Mouse (Mus musculus): ENCODE data around the gene Adap2.
"Not testable (repeated sequence)": the region's sequence is repeated elsewhere in the genome, so short reads cannot be mapped to it uniquely, and the experiment has no call there.

Adap2 gene

DNA sequence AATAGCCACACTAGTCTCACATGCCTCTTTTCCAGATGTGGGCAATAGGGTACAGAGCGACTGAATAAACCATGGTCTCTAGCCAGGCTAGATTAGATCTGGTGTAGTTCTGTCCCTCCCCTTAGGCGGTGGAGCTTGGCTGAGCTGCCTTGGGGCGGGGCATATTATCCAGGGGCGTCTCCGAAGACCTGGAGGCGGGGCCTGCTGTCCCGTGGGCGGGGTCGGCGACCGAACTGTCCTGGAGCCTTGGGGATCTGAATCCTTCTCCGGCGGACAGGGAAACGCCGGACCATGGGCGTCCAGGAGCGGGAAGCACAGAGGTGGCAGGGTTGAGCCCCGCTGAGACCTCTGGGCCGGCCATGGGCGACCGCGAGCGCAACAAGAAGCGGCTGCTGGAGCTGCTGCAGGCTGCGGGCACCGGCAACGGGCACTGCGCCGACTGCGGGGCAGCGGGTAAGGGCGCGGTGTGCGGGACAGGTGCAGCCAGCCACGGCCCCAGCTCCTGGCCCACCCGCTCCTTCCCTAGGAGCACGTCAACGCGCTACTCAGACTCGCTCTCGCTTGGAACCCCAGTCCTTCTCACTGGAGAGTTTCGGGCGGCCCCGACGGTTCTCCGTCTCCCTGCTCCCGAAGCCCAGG is at the start of gene Adap2:
Adap2 (plus strand) TSS at position 249 of the 639 bp plus-strand sequence.
- peak; percentile 94 to 96 for DNase-seq

DNA sequence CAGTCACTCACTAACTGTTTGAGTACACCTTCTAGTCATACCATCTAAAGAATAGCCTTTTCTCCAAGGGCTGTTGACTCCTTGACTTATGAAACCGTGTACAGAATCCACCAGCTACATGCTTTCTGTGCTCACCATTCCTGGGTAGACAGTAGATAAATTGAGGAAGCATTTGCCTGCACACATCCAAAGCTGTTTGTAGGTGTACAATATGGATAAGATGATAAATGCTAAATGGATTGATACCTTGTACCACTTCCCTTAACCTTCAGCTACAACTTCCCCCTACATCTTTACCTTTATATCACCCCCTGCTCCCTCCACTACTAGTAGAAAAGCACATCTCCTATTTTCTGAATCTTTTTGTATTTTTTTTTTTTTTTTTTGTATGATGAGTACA is 49.5 kb upstream of the Adap2 start:
- DNase-seq: no peak

DNA sequence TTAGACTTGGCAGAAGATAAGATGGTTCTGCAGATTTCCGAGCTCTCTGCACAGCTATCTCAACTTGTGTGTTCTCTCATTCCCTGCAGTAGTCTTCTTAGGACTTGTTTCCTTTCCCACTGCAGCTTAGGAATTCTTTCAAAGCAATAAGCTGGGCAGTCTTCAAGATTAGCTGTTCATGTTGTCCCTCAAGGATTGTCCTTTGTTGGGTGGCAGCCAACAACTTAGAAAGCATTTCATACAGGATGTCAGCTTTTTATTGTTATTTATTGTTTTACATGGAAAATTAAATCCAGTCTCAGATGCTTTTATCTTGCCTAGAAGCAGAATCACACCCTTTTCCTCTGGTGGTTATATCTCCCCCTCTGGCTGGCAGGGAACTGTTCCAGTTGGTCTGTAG is 37.5 kb upstream of the Adap2 start:
- DNase-seq: peak; percentile 11 to 31

DNA sequence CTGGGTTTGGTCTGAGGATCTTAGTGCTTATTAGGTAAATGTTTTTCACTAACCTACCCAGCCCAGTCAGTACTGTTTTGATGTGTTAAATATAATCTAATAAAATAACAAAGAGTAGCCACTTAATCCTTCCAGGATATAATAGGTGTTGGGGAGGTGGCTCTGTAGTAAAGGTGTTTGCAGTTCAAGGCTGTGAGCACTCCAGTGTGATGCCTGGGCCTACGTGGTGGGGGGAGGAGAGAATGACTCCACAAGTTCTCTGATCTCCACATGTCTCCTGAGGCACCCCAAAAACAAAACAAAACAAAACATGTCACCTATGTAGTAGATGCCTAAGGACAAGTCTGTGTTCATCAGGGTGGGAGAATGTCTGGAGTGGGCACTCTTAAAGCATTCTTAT is 21.9 kb upstream of the Adap2 start:
- no peak for DNase-seq

DNA sequence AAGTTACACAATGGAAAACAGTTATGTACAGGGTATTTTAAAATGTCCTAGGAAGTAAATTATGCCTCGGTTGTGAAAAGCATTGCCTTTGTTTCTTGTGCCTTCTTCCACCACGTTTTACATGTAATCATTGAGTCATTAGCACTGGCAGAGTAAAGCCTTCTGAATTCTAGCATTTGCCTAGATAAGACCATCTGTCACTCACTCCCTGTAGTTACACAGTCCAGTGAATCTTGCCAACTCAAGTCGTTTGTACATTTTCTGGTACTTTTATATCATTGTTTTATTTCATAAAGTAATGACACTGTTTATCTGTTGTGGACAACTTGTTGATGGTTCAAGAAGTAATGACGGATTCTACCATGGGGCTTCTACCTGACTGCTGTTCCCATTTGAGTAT is 19.2 kb upstream of the Adap2 start:
- DNase-seq: no peak

DNA sequence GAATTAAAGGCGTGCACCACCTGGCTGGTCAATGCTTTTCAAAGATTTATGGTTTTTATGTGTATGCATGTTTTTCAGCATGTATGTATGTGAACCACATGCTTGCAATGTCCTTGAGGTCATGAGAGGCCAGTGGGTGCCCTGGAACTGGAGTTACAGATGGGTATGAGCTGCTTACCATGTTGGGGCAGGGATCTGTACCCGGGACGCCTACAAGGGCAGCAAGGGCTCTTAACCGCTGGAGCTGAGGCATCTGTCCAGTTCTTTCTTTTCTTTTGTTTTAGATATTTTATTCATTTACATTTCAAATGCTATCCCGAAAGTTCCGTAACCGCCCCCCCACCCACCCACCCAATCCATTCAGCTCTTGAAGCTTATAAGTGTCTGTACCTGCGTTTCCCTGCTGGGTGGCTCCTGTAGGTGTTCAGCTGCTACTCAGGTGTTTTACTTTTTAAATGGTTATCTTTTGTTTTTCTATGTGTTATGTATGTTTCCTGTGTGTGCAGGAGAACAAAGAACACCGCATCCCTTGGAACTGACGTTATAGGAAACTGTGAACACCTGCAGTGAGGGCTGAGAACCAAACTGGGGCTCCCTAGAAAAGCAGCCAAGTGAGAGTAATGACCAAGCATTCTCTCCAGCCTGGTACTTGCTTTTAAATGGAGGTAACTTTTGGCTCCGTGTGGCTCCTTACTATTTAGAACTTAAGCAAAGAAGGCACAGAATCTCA is 17.8 kb upstream of the Adap2 start:
- no peak for DNase-seq

DNA sequence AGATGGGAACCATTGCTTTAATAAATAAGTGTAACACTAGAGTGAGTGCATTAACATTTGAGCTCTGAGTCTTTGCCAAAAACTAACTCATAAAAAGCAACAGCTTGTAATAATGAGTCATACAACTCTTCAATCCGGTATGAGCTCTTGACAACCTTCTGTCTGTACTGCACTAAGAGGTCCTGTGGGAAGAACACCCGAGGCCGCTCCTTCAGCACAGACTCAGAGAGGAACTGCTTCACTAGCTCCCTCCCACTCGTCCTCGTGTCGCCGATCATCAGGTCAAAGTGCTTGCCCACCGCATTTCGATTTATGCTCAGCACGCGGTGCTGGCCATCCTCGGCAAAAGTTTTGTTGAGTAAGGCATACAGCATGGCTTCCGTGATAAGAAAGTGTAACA is 17.1 kb upstream of the Adap2 start:
- DNase-seq: no peak

DNA sequence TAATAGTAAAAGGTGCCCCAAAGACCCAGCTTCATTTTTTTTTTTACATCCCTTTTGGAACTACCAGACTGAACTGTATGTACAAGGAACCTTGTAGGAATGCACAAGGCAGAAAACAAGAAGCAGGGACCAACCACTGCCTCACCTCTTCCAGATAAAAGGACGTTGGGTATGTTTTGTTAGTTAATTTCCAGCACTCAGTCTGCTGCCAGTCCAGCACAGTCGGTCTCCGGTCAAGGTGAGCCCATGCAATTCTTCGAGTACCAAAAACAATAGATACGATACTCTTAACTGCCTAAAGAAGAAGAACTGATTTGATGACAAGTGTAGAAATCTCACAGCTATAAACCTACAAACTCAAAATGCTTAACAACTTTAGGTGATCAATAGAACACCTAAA is 16.1 kb upstream of the Adap2 start:
- no peak for DNase-seq

DNA sequence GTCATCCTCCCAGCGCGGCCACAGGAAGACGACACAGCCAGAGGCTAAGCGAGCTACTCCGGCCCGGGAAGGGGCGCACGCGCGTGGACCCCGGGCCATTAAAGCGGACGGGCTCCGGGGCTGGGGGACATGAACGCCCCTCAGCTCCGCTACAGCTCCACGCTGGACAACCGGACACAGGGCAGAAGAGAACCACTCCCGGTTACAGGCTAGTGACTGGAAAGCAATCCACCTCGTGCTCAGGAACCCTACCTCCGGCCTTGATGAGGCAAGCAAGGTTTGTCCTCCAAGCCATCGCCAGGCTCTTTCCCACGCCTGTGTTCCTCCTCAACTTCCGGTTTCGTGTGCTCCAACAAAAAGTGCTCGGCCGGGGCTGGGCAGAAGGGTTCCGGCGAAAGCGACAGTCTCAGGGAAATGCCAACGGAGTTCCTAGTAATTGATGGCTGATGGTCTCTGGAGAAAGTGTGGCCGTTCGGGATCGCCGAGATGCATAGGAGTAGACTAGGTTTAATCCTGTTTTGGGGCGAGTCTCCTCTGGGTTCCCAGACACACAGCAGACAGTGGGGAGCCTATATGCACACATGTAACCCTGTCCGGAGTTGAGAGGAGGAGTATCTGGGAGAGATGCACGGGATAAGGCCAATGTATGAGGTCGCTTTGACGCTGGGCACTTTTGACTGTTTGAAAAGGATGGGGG is 11.9 kb upstream of the Adap2 start, which contains the start of gene Tefm:
Tefm (minus strand) TSS at position 351 of the 697 bp plus-strand sequence.
- peak; percentile 87 to 91 for DNase-seq

DNA sequence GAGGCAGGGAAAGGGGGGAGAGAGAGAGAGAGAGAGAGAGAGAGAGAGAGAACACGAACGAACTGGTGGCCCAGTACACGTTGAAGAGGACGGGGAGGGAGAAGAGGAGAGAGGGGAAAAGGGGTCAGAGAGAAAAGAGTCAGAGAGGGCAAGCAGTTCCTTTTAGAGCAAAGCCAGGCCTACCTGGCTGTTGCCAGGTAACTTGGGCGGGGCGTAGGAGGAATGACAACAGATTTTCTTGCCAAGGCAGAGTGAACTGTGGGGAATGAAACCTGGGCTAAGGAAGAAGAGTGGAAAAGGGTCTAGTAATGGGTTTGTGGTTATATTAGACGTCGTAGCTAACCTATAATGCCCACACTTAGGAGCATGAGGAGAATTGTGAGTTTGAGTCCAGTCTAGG is 11.0 kb upstream of the Adap2 start:
- no peak for DNase-seq

DNA sequence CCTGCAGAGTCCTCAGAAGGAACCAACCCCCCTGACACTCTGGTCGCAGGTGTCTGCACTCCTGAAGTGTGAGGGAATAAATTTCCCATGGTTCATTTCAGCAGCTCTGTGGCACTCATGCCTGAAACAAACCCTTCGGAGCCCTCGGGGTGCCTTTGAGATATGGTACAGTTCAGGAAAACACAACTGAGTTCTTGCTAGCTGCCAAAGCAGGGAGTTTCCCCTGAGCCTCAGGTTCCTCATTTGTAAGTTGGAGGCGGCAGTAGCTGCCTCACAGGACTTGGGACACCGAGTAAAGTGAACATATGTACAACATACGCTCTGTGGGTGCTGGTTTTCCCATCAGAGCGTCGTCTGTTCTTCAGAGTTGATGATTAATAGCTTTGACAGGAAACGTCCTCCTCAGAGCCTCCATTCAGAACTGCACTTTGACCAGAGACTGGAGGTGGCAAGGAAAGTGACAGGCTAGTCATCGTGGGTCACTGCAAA is 8.1 kb upstream of the Adap2 start:
- peak in 1 of 2 experiments; percentile 39 for DNase-seq

DNA sequence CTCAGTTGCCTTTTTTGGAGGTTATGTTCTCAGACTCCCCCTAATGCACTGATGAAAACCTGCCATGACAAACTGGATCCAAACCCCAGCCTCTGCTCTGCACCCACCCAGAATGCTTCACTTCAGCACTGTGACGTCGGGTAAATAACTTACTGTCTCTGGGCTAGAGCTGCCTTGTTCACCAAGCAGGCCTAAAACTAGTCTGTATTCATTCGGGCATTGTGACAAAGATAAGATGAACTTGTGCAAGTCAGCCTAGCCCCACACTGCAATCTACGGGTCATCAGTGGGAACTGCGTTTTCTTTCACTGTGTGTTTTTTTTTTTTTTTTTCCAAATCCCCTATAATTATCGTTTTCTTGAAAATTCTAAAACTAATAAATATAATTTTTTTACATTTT is 6.2 kb upstream of the Adap2 start:
- DNase-seq: peak in 1 of 2 experiments; percentile 23

DNA sequence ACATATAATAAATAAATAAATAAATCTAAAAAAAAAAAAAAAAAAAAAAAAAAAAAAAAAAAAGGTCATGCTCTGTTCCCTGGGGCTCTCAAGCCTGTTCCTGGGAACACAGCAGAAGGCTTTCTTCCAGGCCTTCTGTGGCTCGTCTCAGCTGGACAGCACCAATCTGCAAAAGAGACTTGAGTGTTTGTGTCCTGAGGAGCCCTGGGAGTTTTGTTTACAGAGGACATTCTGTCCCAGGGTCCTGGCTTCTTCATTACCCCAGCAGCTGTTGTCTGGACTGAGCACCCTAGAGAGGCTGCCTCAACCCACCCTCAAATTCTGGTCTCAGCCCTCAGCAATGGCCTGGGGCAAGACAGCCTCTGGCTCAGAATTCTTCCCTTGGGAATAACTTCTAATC is 5.6 kb upstream of the Adap2 start:
- peak; percentile 15 to 31 for DNase-seq

DNA sequence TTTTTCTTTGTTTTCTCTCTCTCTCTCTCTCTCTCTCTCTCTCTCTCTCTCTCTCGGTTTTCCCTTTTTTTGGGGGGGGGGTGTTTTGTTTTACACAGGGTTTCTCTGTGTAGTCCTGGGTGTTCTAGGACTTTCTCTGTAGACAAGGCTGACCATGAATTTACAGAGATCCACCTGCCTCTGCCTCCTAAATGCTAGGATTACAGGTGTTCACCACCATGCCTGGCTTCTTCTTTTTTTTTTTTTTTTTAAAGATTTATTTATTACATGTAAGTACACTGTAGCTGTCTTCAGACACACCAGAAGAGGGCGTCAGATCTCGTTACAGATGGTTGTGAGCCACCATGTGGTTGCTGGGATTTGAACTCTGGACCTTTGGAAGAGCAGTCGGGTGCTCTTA is 4.9 kb upstream of the Adap2 start:
- not testable (repeated sequence) for DNase-seq

DNA sequence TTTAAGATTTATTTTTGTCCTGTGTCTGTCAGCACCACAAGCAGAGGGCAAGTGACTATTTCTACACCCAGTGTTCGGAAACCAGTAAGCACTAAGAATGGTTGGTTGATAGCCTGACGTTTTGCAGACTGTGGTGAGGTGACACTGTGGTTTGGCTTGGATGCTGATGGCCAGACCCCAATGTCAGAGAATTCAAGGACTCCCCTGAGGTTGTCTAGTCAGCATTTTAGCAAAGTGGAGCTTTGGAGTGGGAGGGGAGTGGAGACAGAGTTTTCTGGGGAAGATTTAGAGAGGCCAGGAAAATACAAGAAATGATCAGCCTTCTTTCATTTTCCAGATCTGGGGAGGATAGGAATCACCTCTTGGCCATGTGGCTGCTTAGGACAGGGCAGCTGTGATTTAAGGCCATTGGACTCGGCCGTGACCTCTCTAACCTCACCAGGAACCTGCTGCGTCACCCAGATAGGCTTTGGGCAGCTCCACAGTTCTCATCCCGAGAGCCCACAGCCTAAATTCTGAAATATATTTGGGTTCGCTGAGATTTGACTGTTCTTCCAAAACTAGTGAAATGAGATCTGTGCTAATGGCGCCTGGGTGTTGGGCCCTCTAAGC is 4.4 kb upstream of the Adap2 start:
- no peak for DNase-seq

DNA sequence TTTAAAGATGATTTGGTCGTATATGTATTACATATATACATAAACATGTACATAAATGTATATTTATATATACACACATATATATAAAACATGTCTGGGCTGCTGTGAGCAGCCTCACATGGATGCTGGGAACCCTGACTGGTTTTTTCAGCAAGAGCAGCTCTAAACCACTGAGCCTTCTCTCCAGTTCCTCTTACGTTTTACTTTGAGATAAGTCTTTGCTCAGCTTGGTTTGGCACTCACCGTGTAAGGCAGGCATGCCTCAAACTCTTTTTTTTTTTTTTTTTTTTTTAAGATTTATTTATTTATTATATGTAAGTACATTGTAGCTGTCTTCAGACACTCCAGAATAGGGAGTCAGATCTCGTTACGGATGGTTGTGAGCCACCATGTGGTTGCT is 3.3 kb upstream of the Adap2 start:
- DNase-seq: no peak

DNA sequence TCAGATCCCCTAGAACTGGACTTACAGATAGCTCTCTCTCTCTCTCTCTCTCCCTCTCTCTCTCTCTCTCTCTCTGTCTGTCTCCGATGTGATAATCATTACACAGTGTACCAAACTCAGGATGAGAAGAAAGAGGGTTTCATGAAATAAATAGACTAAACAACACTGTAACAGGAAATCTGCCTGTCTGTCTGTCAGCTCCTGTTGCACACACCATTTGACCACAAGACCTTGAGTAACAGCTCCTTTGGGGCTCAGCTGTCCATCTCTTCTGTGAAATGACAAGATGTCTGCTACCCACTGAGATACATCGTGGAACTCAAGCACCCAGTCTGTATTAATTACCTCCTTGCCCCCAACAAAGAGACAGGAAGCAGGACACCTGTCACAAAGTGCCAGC is 2.4 kb upstream of the Adap2 start:
- no peak for DNase-seq

DNA sequence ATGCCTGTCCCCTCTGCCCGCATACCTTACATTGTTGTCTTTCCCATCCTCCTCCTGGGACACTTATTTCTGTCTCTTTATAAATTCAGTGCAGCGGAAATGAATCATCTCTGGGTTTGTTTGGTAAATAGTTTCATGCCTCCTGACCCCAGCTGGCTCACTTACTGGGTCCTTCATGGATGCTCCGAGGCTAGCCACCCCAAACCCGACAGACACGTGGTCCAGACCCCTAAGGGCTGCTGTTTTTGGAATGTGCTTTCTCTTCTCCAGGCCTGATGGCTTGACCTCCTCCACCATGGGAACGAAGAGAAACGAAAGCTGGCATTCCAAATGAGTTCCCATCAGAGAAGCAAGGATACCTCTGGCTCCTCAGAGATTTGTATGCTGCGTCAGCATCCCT is 1.5 kb upstream of the Adap2 start:
- DNase-seq: no peak

DNA sequence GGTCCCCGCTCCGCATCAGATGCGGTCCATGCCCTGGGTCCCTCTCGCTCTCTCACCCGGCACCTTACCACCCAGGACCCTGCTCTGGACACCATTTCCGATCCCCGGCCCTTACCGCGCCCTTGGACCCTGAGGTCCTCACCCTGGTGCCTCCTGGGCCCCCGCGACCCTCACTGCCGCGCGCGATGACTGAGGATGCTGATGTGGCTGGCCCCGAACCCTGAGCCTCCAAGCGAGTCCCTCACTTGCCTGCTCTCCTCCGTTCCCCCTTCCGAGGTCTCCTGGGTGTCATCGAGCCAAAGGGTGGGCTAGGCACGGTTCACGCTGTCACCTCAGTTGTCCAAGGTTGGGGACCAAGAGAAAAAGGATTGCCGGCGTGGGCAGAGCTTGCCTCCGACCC is 596 bp downstream of the Adap2 start:
- DNase-seq: no peak

DNA sequence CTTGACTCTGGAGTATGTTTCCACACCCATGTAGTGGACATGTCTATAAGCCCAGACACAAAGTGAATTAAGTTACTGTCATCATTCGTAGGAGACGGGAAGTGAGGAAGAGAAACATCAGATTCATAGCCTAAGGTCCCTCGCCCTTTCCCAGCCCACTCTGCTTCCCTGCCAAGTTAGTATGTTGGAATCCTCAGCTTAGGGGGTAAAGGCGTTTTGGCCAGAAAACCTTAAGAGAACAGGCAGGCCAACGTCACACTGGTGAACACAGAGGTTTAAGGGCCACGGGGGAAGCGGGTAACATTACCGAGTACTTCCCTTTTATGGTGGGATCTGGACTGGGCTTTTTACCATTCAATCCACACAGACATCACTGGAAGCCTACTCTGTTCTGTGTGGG is 1.6 kb downstream of the Adap2 start:
- DNase-seq: no peak

DNA sequence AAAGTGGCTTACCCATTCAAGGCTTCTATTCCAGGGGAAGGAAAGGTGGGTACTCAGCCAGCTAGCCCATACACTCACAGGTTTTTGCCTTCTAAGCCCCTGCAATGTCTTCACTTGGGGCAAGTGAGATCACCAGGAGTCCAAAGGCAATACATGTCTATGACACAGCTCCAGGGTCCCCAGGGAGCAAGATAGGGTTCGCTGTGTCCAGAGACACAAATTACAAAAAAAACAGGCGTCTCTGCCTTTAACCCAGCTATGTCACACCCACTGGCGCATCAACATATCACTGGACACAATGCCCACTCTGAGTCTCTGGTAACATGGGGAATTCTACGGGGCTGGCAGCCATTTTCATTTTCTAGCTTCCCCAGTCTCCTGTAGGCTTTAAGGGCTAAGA is 2.1 kb downstream of the Adap2 start:
- DNase-seq: no peak

DNA sequence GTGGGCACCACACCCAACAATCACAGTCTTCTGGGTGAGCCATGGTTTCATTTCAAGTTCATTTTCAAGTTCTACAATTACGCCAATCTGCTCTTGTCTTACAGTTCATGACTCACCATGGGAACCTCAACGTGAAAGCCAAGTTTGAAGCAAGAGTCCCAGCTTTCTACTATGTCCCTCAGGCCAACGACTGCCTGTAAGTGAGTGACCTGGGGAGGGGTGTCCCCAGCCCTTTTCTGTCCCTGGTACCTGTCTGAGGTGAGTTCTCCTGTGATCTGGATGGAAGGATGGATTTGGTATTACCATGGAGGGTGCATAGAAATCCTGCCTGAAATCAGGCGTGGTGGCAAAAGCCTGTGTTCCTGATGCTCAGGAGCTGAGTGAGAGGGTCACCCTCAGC is 2.9 kb downstream of the Adap2 start:
- no peak for DNase-seq

DNA sequence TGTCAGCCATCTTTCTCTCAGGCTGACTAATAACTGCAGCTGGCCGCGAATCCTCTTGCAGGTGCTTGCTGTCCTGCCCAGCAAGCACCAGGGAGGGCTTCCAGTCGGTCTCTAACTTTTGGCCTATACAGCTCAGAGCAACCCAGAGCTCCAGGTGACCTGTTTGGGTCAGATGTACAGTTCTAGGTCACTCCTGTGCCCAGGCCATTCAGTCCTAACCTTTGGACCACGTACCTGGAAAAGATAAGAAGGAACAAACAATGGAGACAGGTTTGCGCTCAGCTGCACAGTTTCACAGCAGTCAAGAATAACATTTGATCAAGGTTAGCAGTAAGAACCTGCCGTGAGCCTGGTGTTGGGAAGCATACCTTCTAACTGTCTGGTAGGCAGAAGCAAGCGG is 5.1 kb downstream of the Adap2 start:
- no peak for DNase-seq

DNA sequence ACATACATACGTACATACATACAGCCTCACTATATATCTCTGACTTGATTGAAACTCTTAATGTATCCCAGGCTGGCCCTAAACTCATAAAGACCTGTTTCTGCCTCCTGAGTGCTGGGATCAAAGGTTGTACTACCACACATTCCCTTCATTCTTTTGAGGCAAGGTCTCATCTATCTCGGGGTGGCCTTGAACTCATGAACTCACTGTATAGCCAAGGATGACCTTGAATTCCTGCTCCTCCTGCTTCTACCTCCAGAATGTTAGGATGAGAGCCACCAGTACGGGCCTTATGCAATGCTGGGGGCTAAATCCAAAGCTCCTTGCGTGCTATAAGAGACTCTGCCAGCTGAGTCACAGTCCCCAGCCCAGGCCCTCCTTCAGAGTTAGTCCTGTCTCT is 7.1 kb downstream of the Adap2 start:
- DNase-seq: no peak
